Mouse (Mus musculus): ENCODE measurements at regions not wholly inside any gene's neighbourhood (a gene's known extent, or its start where the extent isn't known, plus 50 kb on each side); places are given as distances from the start of the nearest gene placed in this dataset.

- no peak for DNase-seq (ENCODE audit: low spot score in 2 of 2)
Measured at GRCm38 (mm10) chr8:8928074-8928862, 237.9 kb upstream of the Arglu1 start.

- no peak for DNase-seq (ENCODE audit: low spot score in 2 of 2)
Measured at GRCm38 (mm10) chr8:8921446-8921845, 231.1 kb upstream of the Arglu1 start.

- no peak for DNase-seq (ENCODE audit: low spot score in 2 of 2)
Measured at GRCm38 (mm10) chr8:8919582-8920503, 229.5 kb upstream of the Arglu1 start.

GRCm38 (mm10) chr8:8919040-8919439 is 228.7 kb upstream of the Arglu1 start:
- no peak for DNase-seq (ENCODE audit: low spot score in 2 of 2)

GRCm38 (mm10) chr8:8907478-8908165 is 217.3 kb upstream of the Arglu1 start:
- no peak for DNase-seq (ENCODE audit: low spot score in 2 of 2)

- no peak for DNase-seq (ENCODE audit: low spot score in 2 of 2)
Measured at GRCm38 (mm10) chr8:8892996-8893395, 202.7 kb upstream of the Arglu1 start.

- DNase-seq (ENCODE audit: low spot score in 2 of 2): no peak
Measured at GRCm38 (mm10) chr8:8877286-8877685, 187.0 kb upstream of the Arglu1 start.

- DNase-seq (ENCODE audit: low spot score in 2 of 2): no peak
Measured at GRCm38 (mm10) chr8:8876879-8877278, 186.6 kb upstream of the Arglu1 start.

- DNase-seq (ENCODE audit: low spot score in 2 of 2): no peak
Measured at GRCm38 (mm10) chr8:8876469-8876868, 186.1 kb upstream of the Arglu1 start.

GRCm38 (mm10) chr8:8871938-8872337 is 181.6 kb upstream of the Arglu1 start:
- no peak for DNase-seq (ENCODE audit: low spot score in 2 of 2)

- no peak for DNase-seq (ENCODE audit: low spot score in 2 of 2)
Measured at GRCm38 (mm10) chr8:8871039-8871438, 180.7 kb upstream of the Arglu1 start.

- DNase-seq (ENCODE audit: low spot score in 2 of 2): no peak
Measured at GRCm38 (mm10) chr8:8870487-8870886, 180.2 kb upstream of the Arglu1 start.

GRCm38 (mm10) chr8:8869338-8869737 is 179.0 kb upstream of the Arglu1 start:
- DNase-seq (ENCODE audit: low spot score in 2 of 2): no peak

GRCm38 (mm10) chr8:8867924-8868323 is 177.6 kb upstream of the Arglu1 start:
- DNase-seq (ENCODE audit: low spot score in 2 of 2): no peak

GRCm38 (mm10) chr8:8867126-8867777 is 176.9 kb upstream of the Arglu1 start:
- DNase-seq (ENCODE audit: low spot score in 2 of 2): no peak

GRCm38 (mm10) chr8:8862767-8863166 is 172.4 kb upstream of the Arglu1 start:
- no peak for DNase-seq (ENCODE audit: low spot score in 2 of 2)

GRCm38 (mm10) chr8:8861331-8861940 is 171.1 kb upstream of the Arglu1 start:
- DNase-seq (ENCODE audit: low spot score in 2 of 2): no peak

GRCm38 (mm10) chr8:8858636-8859035 is 168.3 kb upstream of the Arglu1 start:
- no peak for DNase-seq (ENCODE audit: low spot score in 2 of 2)

GRCm38 (mm10) chr8:8852656-8853366 is 162.5 kb upstream of the Arglu1 start:
- no peak for DNase-seq (ENCODE audit: low spot score in 2 of 2)

- DNase-seq (ENCODE audit: low spot score in 2 of 2): no peak
Measured at GRCm38 (mm10) chr8:8851271-8851670, 160.9 kb upstream of the Arglu1 start.

All from gastrocnemius, adult 8-10 months (tissue).